Mouse (Mus musculus): ENCODE measurements at regions not wholly inside any gene's neighbourhood (a gene's known extent, or its start where the extent isn't known, plus 50 kb on each side); places are given as distances from the start of the nearest gene placed in this dataset.

- Histone ChIP-seq H3K4me2 (replicated peaks) (no peak overlapping the region), H3K27ac (no peak overlapping the region), H3K4me1 (replicated peaks) (0 out of 2 replicates have a peak, but pooled peaks cover 3% of the 10 kb centered on the region), H3K9ac (no peak overlapping the region), H3K36me3 (no peaks in the 10 kb centered on the region), H3K9me3 (no peaks in the 10 kb centered on the region), H3K4me3 (replicated peaks) (no peak overlapping the region), H3K27me3 (replicated peaks) (no peaks in the 10 kb centered on the region)
- WGBS = 24% methylated on average over 7 of the region's 7 CpGs
- peak; percentile 62 for ATAC-seq
Observed at GRCm38 (mm10) chr13:111194337-111194736, 60.5 kb upstream of the Actbl2 start.

DNA sequence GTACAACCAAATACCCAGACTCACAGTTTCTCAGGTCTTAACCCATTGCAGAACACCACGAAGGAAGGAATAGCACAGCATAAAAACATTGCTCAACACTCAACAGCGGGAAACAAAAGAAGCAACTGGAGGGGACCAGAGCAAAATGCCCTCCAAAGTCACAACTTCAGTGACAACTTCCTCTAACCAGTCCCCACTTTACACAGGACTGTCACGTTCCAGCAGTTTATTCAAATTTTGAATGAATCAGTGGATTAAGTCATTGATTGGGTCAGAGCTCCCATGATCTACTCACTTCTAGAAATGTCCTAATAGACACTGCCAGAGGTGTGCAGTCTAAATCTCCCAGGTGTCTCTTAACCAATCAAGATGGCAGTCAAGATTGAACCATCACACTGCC lies 53.3 kb upstream of the Actbl2 start:
- Histone ChIP-seq H3K4me3 (replicated peaks) (no peak overlapping the region), H3K27ac (no peak overlapping the region), H3K4me1 (replicated peaks) (no peaks in the 10 kb centered on the region), H3K4me2 (replicated peaks) (no peak overlapping the region), H3K9ac (no peak overlapping the region), H3K9me3 (no peaks in the 10 kb centered on the region), H3K27me3 (replicated peaks) (no peaks in the 10 kb centered on the region), H3K36me3 (no peaks in the 10 kb centered on the region)
- WGBS = 82% methylated on average over 3 of the region's 3 CpGs
- no peak for ATAC-seq

- Histone ChIP-seq H3K9ac (no peak overlapping the region), H3K27me3 (replicated peaks) (no peaks in the 10 kb centered on the region), H3K9me3 (no peaks in the 10 kb centered on the region), H3K4me2 (replicated peaks) (no peak overlapping the region), H3K36me3 (no peaks in the 10 kb centered on the region), H3K4me3 (replicated peaks) (no peak overlapping the region), H3K4me1 (replicated peaks) (no peaks in the 10 kb centered on the region), H3K27ac (no peak overlapping the region)
- 77% methylated on average over 11 of the region's 11 CpGs for whole genome bisulfite sequencing
- ATAC-seq = no peak
Observed at GRCm38 (mm10) chr13:111204580-111205285, 50.1 kb upstream of the Actbl2 start.

All from intestine, embryonic 15.5 days (tissue).